Mouse (Mus musculus) G1E (cell line): ENCODE results near the gene C730034F03Rik.

Experiments
- CTCF ChIP-seq: IDR thresholded peaks from 2 replicates; pipeline ENCODE4 v1.5.1; 2012; ENCODE audit warnings: low read depth, low read length, inconsistent platforms, mixed read lengths
- GATA1 ChIP-seq: IDR thresholded peaks from 2 replicates; pipeline ENCODE4 v1.6.1; 2012; ENCODE audit warnings: borderline replicate concordance, low read length, inconsistent platforms, mixed read lengths

DNA sequence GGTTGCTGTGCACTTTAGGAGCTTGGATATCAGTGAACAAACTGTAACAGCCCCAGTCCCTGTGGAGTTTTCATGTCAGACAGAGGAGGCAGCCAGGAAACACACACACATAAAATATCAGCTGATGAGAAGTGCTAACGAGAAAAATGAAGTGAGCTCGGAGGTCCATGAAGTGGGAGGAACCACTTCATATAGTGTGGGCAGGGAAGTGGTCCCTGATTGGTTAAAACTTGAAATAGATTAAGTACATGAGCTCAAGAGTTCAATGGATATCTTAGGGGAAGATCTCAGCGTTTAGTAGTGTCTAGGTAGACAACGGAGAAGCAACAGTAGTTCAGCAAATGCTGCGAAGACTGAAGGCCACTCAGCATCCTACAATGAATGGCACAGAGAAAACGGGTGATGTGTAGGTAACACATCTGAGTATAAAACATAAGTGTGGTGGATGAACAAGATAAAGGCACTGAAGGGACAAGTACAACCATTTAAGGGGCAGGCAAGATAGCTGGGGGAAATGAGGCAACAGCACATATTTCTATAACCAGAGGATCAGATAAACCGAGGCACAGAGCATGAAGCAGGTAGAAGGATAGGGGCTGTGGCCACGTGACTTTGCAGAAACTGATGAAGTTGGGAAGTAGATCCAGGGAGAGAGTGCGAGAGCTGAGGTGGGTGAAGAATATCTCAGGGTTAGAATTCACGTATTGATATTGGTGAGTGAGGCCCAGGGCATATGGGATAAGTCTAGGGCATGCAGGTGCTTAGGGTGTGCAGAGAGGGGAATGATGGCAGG lies 24.4 kb upstream of the C730034F03Rik start:
- TF ChIP-seq CTCF: no peak
- TF ChIP-seq GATA1: no peak
